Mouse (Mus musculus) kidney, adult 11 months (tissue): ENCODE results near the gene Lonp2.
A peak's percentile ranks its signal among the peaks of the same experiment; 100 is the strongest.

Experiments used
- DNase-seq: peaks from one replicate; pipeline ENCODE4 v3.0.0; 2022

Lonp2 gene

DNA sequence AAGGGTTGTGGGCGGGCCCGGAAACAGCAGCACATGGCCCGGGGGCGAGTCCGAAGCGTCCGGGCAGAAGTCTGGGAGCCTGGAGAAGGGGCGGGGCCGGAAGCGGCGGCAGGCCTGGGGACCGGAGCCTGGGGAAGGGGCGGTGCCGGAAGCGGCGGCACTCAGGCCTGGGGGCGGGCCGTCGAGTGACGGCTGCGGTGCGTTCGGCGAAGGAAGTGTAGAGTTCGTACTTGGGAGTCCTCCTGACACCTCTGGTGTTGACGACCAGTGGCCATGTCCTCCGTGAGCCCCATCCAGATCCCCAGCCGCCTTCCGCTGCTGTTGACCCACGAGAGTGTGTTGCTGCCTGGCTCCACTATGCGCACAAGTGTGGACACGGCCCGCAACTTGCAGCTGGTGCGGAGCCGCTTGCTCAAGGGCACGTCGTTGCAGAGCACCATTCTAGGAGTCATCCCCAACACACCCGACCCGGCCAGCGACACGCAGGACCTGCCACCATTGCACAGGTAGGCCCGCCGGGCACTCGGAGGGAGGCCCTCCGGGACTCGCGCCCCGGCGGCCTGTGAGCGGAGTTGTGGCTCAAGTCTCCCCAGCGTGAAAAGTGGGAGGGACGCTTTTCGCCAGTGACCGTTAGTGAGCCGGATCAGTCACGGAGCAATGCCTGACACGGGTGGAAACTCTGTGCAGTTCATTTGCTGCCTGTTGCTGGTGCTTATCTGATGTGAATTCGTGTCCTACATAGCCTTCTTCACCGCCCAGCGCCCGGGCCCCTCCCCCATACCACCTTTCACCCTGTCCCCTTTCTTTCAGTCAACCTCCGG, at the start of gene Lonp2:
Gene Lonp2, plus strand, starts transcription at position 133 of the 821 bp plus-strand sequence.
- DNase-seq, result peak; percentile 97

- DNase-seq, result no peak
Measured at GRCm38 (mm10) chr8:86577547-86577946, 46.3 kb upstream of the Lonp2 start.

DNA sequence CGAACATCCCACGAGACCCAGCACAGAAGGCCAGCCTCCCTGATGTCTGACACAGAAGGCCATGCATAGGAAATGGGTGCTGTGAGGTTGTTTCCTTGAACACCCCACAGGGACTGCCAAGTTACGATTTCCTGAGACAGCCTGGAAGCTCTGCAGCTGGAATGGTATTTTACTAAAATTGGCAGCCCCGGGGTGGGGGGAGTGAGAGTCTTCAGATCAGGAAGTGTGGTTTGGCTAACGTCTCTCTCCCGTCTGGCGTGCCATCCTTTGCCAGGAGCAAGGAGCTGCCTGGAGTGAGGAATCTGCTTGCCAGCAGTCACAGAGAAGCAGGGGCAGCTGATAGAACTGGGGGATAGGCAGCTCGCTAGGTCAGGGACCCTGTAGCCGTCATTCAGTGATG, 45.8 kb upstream of the Lonp2 start:
- DNase-seq, result peak; percentile 43

GRCm38 (mm10) chr8:86578693-86579092, 45.1 kb upstream of the Lonp2 start:
- no peak for DNase-seq

GRCm38 (mm10) chr8:86580458-86580857, 43.4 kb upstream of the Lonp2 start, which contains the start of gene Abcc12:
Gene Abcc12 (minus strand): TSS chr8:86580686.
- no peak for DNase-seq

DNA sequence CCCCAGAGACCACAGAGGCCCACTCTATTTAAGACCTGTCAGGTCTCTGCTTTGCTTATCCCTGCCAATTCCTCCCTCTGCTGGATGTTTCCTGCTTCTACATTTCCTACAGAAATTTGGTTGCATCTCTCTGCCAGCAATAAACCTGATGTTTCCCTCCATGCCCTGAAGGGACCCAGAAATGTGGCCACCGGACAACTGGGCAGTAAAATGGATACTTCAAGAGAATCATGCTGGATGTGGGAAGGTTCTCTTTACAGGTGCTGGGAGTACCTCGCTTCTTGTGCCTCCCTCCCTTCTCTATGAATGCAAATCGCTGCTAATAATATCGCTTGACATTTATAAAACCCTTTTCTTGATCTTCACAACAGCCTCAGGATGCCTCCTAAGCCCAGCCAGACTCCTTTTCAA, 41.9 kb upstream of the Lonp2 start:
- no peak for DNase-seq

GRCm38 (mm10) chr8:86585118-86585517, 38.7 kb upstream of the Lonp2 start:
- peak; percentile 67 for DNase-seq

GRCm38 (mm10) chr8:86585532-86585931, 38.3 kb upstream of the Lonp2 start:
- DNase-seq, result peak; percentile 70

DNA sequence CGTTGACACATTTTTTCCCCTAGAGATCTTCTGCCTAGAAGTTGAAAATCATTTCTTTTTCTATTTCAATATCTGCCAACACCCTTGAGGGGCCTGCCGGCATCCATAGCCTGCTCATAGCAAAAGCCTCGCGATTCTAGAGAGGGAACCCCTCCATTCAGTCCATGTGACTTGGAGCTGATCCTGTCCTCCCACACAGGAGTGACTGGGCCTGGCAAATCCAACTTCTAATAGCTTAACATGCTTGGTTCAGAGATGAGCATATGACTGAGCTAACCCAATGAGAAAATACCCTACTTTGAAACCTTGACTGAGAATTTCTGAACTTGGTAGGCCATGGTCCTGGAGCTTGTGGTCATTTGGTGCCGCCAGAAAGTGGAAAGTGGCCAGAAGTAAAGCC, 37.8 kb upstream of the Lonp2 start:
- DNase-seq, result no peak

DNA sequence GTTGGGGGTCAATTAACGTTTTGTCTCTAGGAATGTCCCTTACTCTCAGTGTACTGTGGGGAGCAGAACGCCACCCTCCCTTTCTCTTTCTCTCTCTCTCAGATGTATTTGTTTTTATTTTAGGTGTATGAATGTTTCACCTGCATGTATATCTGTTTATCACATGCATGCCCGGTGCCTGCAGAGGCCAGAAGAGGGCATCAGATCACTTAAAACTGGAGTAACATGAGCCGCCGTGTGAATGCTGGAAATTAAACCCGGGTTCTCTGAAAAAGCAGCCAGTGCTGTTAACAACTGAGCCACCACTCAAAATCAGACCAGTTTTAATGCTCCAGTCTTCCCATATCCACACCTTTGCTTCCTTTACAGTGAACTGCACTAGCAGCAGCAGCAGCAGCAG, 37.2 kb upstream of the Lonp2 start:
- DNase-seq, result no peak

DNA sequence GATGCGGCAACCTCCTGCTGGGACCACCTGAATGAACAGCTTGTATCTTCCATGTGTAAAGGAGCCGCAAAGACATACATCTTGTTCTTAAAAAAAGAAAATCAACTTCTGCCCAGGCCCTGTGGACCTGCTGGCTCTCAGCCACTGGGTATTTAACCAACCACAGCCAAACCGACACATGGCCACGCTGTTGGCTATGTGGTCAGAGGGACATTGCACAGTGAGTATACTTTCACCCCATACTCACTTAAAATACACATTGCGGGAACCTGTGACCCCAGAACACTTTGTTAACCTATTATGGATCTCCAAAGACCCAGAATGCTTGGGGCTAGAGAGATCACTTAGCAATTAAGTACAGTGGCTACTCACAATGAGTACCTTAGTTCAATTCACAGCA, 35.5 kb upstream of the Lonp2 start:
- DNase-seq, result no peak

GRCm38 (mm10) chr8:86593099-86593498, 30.7 kb upstream of the Lonp2 start:
- DNase-seq, result no peak

DNA sequence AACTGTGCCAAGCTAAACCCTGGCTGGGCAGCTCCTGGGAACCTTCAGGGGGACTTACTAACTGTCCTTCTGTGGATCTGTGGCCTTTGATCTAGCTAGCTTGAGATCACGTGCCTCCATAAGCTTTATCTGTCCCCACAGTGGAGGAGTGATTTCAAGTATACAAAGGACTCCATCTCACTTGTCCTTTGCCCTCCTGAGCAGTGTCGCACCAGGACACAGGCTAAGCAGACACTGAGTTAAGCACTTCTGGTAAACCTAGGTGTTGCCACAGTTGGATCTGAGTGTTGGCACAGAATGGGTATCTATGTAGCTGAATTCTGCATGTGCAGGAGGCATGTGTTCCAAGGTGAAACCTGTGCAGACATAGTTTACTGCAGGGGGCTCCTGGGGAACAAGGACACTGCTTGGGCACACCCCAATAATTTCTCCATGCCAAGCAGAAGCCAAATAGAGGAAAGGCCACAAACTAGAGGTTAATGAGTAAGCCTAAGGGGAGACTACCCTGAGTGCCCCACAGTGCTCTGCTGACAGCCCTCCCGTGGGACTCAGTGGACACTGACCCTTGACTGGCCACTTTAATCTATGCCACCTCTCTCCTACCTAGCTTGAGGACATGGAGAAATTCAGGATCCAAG, 29.6 kb upstream of the Lonp2 start:
- peak; percentile 81 for DNase-seq

GRCm38 (mm10) chr8:86595671-86596070, 28.2 kb upstream of the Lonp2 start:
- DNase-seq, result no peak

DNA sequence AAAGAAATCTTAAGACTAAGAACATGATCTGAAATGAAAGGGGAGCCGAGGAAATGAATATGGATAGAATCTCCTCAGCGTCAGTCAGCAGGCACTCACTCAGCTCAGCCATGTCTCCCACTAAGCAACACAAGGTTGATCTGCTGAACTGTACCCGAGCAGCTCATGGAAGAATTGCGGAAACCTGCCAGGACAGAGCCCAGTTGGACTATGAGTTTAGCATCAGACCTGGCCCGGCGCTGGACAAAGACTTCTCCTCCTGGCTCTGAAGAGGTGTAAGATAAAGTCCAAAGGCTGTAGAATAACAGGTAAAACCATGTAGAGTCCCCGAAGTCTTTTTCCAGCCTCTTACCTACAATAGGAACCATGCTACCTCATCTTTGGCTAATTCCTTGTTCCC, 26.2 kb upstream of the Lonp2 start:
- peak; percentile 86 for DNase-seq

DNA sequence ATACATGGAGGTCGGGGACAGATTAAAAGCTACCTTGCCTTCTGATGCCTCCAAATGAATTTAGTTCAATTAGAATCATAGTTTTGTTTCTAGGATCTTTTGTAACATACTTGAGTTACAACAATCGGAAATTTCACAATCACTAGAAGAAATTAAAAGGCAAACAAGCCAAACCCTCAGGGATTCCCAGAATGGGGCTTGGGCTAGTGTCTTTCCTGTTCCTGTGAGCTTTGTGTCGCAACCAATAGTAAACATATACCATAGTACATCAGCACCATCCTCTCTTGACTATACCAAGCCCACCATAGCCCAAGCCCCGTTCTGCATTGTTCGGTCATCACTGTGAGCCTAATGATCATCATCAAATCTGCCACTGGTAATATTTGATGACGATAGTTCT, 24.5 kb upstream of the Lonp2 start:
- no peak for DNase-seq

- DNase-seq, result no peak
Measured at GRCm38 (mm10) chr8:86600311-86600710, 23.5 kb upstream of the Lonp2 start.

DNA sequence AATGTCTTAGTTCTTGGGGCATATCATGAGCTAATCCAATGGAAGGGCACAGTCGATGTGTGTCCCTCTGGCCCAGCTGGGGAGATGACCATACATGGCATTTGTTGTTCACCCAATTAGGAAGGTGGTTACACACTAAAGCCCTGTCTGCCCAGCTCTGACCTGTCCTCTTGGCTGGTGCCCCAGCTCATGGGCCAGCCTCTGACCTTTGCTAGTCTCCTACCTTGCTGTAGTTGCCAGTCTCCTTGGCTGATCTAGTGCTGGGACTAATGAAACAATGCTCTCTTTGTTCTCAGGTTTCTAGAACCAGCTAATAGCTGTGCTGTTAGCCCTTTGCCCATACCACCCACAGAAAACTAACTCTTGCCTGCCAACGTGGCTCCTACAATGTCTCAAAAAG, 20.7 kb upstream of the Lonp2 start:
- no peak for DNase-seq

- no peak for DNase-seq
Measured at GRCm38 (mm10) chr8:86604676-86605075, 19.2 kb upstream of the Lonp2 start.

DNA sequence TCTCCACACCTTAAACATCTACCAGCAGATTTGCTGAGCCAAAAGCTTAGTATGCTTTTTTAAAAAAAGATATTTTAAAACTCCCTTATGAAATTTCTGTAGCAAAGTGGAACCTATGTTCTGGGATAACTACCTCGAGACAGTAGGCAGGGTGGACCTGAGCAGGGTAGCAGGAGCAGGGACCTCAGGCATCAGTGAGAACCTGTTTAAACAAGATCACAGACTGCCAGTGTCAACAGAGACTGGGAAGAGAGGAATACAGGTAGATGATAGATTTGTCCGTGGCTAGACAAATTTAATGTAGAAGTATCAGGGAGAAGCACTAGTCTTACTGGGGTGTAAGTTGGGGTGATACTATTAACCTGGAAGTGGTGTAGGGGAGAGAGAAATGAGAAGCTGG, 10.0 kb upstream of the Lonp2 start:
- DNase-seq, result no peak

DNA sequence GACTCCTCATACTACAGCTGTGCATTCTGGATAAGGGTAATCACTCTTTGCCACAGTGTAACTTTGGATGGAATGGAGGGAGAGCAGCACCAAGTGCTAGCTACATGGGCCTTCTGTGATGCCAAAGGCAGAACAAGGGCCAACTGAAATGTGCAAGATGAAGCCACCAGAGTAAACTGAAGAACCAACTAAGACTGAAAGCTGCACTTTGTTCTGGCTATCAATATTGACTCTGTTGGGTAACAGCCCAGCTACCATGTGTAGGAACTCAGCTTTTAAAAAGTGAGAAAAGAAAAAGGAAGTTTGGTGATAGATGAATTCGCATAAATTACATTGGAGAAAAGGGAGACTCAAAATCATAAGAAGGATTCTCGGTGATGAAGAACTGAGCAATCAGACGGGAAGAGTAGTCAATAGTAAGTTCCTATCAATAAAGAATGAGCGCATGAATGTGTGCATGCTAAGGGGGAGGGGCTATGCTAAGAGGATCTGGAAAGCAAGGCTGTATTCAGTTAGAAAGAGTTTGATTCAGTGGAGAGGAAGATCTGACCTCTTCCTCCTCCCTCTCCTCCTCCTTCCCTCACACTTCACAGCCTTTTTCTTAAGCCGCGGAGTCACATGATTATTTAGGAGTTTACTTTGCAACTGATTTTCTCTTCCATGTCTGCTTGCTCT, 8.6 kb upstream of the Lonp2 start:
- DNase-seq, result no peak

DNA sequence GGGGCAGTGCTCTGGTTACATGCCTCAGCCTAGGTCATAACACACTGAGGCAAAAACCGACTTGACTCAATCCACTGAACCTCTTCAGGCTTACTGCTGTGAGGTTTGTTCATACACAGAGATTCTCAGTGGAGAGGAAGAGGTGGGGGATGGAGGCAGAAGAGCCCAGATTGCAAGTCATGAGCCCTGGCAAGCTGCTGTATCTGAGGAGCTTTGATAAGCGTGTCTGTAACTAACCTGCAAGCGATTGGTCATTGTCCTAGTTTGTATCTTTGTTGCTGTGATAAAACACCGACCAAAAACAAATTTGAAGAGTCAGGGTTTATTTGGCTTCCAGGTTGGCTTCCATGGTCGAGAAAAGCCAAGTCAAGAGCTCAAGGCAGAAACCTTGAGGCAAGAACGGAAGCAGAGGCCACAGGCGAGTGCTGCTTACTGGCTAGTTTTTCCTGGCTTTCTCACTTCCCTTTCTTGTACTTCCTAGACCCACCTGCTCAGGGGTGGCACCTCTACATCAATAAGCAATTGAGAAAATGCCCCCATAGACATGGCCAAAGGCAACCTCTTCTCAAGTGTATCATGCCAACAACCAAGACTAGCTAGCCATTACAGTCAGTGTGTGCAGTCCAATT, 6.0 kb upstream of the Lonp2 start:
- DNase-seq, result no peak

DNA sequence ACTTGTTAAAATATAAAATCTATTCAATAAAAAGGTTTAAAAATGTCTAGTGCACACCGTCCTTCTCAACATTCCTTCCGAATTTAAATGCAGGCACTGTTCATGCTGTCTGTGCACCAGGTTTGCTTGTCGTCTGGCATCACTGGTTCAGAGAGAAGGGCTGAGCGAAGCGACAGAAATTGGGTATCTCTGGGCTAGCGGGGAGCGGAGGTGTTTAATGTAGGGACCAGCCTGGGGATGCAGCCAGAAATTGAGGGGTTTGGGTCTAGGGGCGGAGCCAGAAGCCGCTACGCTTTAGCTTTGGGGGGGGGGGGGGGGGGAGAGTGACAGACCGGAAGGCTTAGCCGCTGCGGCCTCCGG, 312 bp upstream of the Lonp2 start:
- DNase-seq, result no peak

- peak; percentile 9 for DNase-seq
Measured at GRCm38 (mm10) chr8:86624915-86625314, 1.1 kb downstream of the Lonp2 start.
